Mouse (Mus musculus) thymus, postnatal 10 days (tissue): ENCODE measurements around the gene Aifm3.
A peak's percentile ranks its signal among the peaks of the same experiment; 100 is the strongest.

Experiments used
- DNase-seq, 2 experiments: peaks; one replicate each; pipeline ENCODE4 v3.0.0; 2021; ENCODE audit warnings: low spot score in 2 of 2

Gene Aifm3

DNA sequence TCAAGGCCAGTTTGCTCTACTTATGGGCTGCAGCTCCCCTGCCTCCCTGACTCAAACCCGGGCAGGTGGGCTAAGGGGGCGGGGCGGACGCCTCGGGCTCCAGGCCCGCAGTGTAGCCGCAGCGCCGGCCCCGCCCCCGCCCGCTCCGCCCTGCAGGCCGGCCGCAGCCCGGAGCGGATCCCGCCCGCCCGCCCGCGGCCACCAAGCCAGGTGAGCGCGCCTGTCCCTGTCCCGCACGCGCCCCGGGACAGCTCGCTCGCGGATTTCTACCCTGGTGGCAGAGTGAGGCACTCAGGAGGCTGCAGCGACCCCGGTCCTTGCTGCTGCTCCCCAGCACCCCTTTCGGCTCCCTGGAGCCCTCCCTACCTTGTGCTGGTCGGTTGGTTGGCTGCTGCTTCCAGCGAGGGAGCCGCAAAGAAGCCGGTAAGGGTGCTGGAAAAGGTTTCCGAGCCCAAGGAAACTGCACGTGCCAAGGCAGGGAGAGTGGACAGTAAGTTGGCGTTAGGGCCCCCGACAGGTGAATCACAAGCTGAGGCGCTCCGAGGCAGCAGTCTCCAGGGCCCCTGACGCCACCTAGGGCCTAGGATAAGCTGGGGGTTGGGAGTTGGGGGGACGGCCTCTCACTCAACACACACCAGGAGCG lies at the start of gene Aifm3:
Gene Aifm3, plus strand, starts transcription at position 143 of the 643 bp plus-strand sequence.
- DNase-seq = peak in 1 of 2 experiments; percentile 38

DNA sequence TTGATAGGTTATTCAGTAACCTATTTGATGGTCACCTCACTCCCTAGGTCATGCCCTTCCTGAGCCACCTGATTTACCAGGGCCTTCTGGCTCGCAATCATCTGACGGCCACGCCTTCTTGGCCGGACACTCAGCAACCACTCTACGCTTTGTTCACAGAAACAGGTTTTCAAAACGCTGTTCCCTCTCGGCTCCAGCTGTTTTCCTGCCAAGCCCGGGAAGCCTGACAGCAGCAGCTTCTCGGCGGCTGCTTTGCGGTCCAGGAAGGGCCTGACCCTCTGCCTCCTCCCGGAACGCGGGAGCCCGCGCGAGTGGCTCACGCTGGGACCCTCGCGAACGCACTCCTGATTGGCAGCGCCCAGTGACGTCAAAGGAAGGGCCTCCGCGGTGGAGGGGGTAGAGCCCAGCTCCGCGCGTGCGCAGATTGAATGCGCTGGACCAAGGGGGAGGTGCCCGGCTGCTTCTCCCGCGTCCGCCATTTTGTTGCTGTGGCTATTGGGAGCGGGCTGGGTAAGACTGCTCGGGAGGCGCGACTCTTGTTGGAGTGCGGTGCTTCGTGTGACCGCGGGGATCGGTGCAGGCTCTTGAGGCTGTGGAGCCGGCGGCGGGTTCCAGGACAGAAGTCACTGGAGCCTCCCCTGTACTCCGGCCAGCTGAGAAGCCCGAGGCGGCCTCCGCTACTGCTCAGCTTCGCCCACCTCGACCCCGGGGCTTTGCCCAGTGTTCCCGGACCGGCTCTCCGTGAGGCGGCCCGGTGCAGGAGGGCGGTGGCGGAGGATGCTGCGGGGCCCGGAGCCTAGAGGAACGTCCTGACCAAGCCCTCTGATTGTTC lies 37.7 kb upstream of the Aifm3 start, which contains the start of gene Crkl:
Gene Crkl, plus strand, starts transcription at position 447 of the 832 bp plus-strand sequence.
- peak; percentile 97 to 99 for DNase-seq

DNA sequence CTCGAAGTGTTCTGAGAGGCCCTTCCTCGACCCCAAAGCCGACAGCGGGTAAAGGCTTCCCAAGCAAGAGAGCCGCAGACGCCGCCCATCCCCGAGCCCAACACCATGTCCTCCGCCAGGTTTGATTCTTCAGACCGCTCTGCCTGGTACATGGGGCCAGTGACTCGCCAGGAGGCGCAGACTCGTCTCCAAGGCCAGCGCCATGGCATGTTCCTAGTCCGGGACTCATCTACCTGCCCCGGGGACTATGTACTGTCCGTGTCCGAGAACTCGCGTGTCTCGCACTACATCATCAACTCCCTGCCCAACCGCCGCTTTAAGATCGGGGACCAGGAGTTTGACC lies 37.1 kb upstream of the Aifm3 start:
- peak in 1 of 2 experiments; percentile 32 for DNase-seq

DNA sequence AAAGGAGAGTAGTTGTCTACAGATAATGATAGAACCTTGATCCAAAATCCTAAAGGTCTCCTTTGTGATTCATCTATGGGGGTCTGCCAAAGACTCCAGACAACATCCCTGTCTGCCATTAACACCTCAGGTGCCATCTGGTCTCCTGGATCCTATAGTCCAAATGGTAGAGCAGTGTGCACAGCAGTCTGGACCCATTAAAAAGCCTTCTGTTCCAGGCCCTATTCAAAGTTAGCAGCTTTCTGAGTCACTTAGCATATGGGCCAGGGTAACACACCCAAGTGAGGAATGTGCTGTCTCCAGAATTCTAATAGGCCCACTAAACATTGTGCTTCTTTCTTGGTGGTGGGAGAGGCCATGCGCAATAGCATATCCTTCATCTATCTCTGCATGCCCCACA lies 32.5 kb upstream of the Aifm3 start:
- no peak for DNase-seq

DNA sequence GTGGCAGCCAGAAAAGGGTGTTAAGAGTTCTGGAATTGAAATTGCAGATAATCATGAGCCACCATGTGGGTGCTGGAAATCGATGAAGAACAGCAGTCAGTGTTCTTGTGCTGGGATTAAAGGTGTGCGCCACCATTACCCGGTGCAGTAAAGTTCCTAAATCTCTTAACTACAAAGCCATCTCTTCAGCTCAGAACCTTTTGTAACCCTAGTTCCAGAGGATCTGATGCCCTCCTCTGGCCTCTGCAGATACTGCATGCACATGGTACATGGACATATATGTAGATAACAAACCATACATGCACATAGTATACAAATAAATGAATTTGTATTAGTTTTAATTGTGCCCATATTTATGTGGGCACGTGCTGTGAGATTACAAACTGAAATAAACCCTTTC lies 29.2 kb upstream of the Aifm3 start:
- peak; percentile 23 to 44 for DNase-seq

DNA sequence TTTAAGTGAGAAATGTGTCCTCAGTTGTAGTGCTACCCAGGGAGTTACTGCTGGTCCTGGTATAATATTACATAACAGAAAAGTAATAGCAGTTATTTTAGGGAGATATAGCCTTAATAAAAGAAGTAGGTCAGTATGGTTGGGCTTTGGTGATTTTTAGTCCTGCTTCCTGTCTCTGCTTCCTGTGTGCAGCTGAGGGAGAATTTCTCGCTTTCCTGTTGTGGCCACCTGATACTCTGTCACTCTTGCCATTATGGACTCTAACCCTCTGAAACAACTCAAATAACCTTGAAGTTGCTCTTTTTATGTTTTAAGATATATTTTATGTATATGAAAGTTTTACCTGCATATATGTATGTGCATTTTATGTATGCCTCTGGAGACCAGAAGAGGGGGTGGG lies 27.8 kb upstream of the Aifm3 start:
- DNase-seq = no peak

DNA sequence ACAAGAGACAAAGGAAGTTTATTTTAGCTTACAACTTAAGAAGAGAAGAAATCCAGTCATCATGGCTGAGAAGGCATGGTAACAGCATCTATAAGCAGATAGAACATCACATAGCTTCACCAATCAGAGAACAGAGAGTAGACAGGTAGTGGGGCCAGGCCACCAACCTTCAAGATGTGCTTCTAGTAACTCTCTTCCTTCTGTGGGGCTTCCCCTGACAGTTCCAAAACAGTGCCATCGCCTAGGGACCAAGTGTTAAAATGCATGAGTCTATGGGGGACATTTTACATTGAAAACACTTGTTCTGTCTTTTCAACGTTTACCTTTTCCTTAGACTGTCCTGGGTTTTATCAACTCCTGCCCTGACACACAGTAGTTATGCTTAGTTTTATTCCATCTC lies 26.2 kb upstream of the Aifm3 start:
- DNase-seq = no peak

DNA sequence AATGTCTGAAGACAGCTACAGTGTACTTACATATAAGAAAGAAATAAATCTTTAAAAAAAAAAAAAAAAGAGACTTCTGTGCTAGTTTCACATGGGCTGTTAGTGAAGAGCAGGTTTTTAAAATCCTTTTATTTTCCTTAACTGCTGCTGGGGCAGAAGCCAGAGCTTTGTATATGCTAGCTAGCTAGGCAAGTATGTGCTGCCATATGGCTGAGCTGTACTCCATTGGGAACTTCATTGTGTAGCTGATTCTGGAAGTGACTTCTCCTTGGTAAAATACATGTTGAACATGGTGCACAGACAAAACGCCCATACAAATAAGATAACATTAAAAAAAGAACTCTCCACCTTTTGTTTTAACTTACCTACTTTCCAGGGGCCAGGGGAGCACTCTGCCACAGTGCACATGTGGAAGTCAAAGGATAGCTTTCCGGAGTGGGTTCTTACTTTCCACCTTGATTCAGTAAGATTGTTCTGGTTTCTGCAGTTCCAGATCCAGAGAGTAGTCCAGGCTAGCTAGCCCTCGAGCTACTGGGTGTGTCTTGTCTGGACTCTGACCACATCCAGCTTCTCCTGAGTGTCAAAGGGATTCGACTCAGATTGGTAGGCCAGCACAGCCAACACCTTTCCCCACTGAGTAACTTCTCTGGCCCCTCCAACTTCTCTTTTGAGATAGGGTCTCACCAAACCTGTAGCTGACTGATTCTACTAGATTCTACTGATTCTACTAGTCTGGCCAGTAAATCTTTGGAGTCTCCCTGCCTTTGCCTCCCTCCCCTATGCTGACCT lies 22.3 kb upstream of the Aifm3 start:
- no peak for DNase-seq

DNA sequence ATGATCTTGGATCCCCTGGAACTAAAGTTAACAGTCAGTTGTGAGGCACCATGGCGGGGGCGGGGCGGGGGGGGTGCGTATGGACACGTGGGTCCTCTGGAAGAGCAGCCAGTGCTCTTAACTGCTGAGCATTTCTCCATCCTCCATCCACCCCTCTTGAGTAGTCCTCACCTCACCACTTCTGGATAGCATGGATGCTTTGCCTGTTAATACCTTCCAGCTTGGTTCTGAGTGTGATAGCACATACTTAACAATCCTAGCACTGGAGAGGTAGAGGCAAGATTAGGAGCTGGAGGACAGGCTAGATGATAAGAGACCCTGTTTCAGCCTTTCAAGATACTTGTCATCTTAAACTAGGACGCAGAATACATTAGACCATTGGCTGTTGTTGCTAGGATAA lies 16.9 kb upstream of the Aifm3 start:
- DNase-seq = no peak

DNA sequence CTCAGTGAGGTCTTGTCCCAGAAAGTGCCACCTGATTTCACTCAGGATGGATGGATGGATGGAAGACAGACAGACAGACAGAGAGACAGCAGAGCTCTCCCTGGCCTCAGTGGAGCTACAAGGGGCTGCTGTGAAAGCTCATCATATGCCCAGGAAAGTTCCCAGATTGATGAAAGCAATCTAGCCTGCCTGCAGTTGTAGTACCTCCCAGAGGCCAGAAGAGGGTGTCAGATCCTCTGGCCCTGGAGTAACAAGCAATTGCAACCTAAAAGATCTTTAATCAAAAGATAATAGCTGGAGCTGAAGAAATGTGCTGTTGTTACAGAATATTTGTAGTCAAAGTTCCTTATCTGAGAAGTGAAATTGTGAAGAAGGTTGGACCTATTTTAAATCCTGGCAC lies 15.3 kb upstream of the Aifm3 start:
- DNase-seq = peak; percentile 15 to 39

DNA sequence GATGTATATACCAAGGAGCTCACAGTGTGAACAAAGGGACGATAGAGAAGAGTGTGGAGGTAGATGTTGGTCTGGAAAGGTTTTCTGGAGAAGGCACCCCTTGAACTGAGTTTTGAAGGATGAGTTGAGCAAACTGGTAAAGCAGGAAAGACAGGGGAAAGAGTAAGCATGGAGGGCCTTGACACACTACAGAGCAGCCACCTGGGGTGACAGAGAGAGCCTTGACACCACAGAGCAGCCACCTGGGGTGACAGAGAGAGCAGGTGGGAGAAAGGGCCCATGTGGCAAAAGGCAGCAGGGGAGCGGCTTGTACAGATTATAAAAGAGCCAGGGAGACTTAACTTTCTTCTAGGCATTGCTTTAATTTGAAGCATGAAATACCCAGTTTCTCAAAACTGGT lies 14.7 kb upstream of the Aifm3 start:
- peak; percentile 37 to 44 for DNase-seq

DNA sequence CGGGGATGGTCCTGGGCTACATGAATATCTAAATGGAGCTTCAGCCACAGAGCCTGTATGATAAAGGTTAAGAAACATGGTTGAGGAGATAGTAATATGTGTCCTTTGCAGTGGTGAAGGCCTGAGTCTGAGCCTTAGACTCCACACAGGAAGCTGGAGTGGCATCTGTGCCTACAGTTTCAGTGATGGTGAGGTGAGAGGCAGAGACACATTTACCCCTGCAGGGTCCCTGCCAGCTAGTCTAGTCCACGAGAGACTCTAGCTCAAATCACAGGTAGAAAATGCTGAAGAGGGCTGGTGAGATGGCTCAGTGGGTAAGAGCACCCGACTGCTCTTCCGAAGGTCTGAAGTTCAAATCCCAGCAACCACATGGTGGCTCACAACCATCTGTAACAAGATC lies 14.1 kb upstream of the Aifm3 start:
- no peak for DNase-seq

DNA sequence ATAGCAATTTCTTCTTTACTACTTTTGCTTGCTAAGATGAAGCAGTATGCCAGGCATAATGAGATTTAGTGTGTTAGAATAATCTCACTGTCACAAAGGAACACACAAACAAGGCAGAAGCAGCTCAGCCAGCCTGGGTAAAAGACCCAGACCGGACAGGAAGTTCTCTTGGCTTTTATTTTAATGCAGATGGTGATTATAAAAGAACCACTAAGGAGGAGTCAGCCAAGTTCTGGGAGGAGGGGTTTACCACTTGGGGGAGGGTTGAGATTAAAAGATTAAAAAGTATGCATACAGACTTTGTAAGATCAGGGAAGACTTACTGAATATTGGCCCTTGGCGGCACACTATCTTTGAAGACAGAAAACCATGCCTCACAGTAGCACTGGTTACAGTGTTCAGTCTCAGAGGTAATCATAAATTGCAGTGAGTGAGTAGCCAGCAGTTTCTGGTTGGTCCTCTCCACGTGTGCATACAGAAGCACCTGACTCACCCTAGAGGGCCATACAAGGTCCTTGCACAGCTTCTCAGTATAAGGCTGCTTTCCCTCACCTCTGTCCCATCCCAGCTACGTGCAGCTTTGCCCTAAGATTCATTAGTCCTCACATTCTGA lies 11.0 kb upstream of the Aifm3 start:
- no peak for DNase-seq

DNA sequence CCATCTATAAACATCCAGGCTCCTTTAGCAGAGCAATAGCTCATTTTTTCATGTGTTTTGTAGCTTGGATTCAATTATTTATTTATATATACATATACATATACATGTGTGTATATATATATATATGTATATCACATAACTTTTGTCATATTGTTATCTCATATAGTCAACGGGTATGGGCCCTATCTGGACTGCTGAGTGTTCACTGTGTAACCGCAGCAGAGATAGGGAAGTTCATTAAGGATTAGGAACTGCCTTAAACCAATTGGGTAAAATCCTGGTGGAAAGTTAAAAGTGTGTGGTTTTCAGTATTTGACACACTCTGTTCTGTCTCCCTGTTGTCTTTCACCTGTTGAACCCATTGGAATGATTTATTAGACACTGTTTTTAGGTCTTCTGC lies 7.9 kb upstream of the Aifm3 start:
- no peak for DNase-seq

DNA sequence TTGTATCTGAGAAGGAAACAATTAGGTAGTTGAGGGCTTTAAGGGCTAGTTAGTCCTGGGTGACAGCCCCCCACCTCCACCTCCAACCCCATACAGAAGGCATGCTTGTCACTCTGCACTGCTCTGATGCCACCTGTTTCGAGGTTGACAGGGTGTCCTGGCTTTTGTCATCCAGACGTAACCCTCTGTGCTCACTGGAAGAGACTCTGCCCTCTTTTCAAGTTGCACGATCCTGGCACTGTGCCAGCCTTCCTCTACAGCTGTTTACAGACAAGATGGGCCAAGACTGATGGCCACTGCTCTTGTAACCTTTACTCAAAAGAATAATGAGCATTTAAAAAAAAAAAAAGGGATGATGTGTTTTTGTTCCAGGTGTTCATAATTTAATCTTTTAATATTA lies 2.9 kb upstream of the Aifm3 start:
- DNase-seq = peak; percentile 34 to 51

DNA sequence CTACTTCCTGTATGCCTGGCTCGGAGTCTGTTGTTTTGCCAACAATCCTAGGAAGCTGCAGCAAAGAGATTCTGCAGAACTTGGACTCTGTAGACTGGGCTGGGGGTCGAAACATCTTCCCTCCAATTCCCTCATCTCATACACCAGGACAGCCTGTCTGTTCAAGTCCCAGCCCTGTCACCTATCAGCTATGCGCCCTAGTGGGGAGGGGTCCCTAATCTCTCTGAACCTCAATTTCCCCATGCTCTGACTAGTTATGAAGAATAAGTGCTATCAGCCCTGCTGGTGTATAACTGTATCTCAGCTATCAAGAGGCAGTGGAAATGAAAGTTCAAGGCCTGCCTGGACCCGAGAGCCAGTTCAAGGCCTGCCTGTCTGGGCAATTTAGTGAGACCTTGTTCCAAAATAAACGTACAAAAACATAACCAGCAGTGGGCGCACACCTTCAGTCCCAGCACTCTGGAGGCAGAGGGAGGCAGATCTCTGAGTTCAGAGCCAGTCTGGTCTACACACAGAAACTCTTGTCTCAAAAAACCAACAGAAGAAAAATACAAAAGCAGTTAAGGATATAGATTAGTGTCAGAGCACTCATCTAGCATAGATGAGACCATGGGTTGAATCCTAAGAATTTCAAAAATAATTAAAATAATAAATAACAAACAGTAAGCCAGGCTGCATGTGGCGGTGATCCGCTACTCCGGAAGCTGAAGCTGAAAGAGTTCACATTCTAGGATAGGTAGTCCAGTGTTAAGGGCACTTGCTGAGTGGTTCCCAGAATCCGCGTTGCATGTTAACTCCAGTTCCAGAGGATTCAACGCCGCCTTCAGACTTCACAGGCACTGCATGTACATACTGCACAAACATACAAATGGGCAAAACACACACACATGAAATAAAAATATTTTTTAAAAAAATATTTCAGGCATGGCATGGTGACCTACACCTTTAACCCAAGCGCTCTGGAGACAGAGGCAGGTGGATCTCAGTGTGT lies 638 bp upstream of the Aifm3 start:
- peak; percentile 32 to 47 for DNase-seq

DNA sequence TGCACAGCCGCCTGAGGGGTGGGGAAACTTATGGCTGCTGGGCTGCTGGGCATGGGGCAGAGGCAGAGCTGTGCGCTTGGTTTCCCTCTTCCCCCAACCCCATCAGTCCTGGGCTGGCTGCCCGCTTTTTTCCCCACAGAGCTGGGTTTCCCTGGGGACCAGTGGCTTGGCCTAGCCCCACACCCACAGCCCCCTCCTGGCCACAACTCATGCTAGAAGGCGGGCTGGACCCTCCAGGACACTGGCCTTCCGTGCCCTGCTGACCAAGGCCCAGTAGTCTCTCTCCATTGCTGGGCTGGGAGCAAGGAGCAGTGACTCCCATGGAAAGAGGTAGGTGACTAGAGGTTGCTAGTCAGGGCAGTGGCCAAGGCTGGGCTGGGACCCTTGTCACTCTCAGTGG lies 1.7 kb downstream of the Aifm3 start:
- no peak for DNase-seq

DNA sequence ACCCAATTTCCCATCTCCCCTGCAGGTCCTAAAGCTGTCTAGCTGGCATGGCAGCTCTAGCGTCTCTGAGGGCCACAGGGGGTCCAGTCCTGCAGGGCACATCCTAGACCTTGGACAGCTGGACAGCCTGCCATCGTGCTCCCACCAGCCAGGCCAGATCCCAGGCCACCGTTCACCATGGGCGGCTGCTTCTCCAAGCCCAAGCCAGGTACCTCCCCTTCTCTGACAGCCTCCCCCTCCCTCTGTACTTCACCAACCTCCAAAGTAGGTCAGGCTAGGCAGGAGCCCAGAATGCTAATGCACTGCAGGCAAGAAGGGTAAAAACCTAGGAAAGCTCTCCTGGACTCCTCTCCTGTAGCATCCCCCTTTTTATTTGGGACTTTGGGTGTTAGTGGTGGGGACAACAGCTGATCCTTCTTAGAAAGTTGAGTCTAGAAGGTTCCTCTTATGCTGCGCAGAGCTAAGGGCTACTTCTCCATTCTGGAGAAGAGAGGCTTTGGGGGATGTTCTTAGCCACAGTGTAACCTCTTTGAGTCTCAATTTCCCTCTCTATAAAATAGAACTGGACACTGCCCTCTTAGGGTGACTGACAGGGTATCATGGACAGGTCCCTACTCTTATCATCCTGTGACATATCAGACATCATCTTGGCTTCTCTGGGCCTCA lies 2.6 kb downstream of the Aifm3 start:
- DNase-seq = no peak

DNA sequence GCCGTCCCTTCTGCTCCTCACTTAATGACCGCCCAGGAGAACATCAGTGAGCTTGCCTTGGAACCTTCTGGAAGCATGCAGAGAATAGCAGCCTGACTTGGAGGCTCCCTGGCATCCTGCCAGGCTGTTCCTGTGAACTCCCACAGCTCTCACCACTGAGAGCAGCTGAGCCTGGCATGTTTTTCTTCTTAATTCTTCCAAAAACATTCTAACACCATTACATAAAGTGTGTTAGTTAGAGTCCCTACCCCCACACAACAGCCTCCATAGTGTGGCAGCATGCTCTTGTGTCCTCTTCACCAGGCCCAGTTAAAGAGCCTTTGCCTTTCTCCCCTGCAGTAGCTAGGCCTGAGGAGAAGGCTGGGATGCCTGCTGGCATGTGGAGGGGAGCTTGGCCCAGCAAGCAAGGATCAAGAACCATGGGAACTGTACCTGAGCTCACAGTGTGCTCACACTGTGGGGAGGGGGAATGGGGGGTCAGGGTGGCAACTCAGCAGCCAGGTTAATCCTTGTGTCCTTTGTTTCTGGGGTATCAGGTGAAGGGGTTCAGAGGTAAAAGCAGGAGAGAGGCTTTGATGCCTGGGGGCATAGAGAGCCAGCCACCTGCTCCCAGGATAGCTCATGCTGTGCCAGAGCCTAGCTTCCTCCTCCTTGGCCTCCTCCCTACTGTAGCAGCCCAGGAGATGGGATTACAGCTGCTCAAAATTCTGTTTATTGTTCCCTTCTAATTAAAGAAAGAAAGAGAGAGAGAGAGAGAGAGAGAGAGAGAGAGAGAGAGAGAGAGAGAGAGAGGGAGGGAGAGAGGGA lies 7.3 kb downstream of the Aifm3 start:
- no peak for DNase-seq
